Mouse (Mus musculus) heart, adult 8-10 months (tissue): ENCODE measurements around the gene Sf3b6. TPM values are rescaled to one million over a fixed set of nuclear protein-coding genes. Genes with fewer than 3 reads are reported as not detected.
"Not testable (repeated sequence)": the region's sequence is repeated elsewhere in the genome, so short reads cannot be mapped to it uniquely, and the experiment has no call there.

Source experiments
- DNase-seq: peaks from one replicate; pipeline ENCODE4 v3.0.0; 2022; ENCODE audit warnings: low spot score
- total RNA-seq, 4 experiments: library from RNA; stranded (reverse); gene quantifications; 2 replicates each; pipeline ENCODE4 v1.2.4; 2022

Sf3b6 gene
- 10 to 100 TPM; 44.3 to 55.8 (median 47.9) TPM for total RNA-seq

GRCm38 (mm10) chr12:4817361-4818101, at the start of gene Sf3b6:
Gene Sf3b6, plus strand, starts transcription at chr12:4817544.
- peak; percentile 99 for DNase-seq

GRCm38 (mm10) chr12:4768492-4769332, 48.6 kb upstream of the Sf3b6 start, which contains the start of the genes Pfn4 and Fam228b:
Gene Pfn4, plus strand, starts transcription at chr12:4769022.
Gene Fam228b, minus strand, starts transcription at chr12:4769267.
- DNase-seq: peak; percentile 97

GRCm38 (mm10) chr12:4769333-4769723, 48.0 kb upstream of the Sf3b6 start:
- no peak for DNase-seq

GRCm38 (mm10) chr12:4774895-4775587, 42.3 kb upstream of the Sf3b6 start:
- DNase-seq: no peak

- DNase-seq: no peak
These were observed 41.8 kb upstream of the Sf3b6 start for GRCm38 (mm10) chr12:4775588-4775949.

GRCm38 (mm10) chr12:4777734-4778133, 39.6 kb upstream of the Sf3b6 start:
- DNase-seq: no peak

GRCm38 (mm10) chr12:4780245-4780644, 37.1 kb upstream of the Sf3b6 start:
- DNase-seq: no peak

GRCm38 (mm10) chr12:4781270-4781669, 36.1 kb upstream of the Sf3b6 start:
- no peak for DNase-seq

GRCm38 (mm10) chr12:4781725-4782404, 35.5 kb upstream of the Sf3b6 start:
- not testable (repeated sequence) for DNase-seq

- DNase-seq: no peak
These were observed 33.7 kb upstream of the Sf3b6 start for GRCm38 (mm10) chr12:4783598-4783997.

- DNase-seq: no peak
These were observed 32.9 kb upstream of the Sf3b6 start for GRCm38 (mm10) chr12:4784466-4784865.

GRCm38 (mm10) chr12:4788128-4788527, 29.2 kb upstream of the Sf3b6 start:
- not testable (repeated sequence) for DNase-seq

- no peak for DNase-seq
These were observed 23.6 kb upstream of the Sf3b6 start for GRCm38 (mm10) chr12:4793718-4794117.

- DNase-seq: not testable (repeated sequence)
These were observed 19.9 kb upstream of the Sf3b6 start for GRCm38 (mm10) chr12:4797471-4797870.

GRCm38 (mm10) chr12:4811036-4811435, 6.3 kb upstream of the Sf3b6 start:
- DNase-seq: no peak

GRCm38 (mm10) chr12:4811705-4812104, 5.6 kb upstream of the Sf3b6 start:
- no peak for DNase-seq

- no peak for DNase-seq
These were observed 3.7 kb upstream of the Sf3b6 start for GRCm38 (mm10) chr12:4813636-4814035.

GRCm38 (mm10) chr12:4816680-4817360, 524 bp upstream of the Sf3b6 start:
- no peak for DNase-seq

GRCm38 (mm10) chr12:4827256-4827655, 9.9 kb downstream of the Sf3b6 start:
- DNase-seq: no peak

GRCm38 (mm10) chr12:4836959-4837358, 19.6 kb downstream of the Sf3b6 start:
- no peak for DNase-seq

- DNase-seq: no peak
These were observed 22.7 kb downstream of the Sf3b6 start for GRCm38 (mm10) chr12:4840010-4840409.
